Mouse (Mus musculus) forebrain, embryonic 15.5 days (tissue): ENCODE measurements around the gene Crisp4. TPM values are rescaled to one million over a fixed set of nuclear protein-coding genes. Genes with fewer than 3 reads are reported as not detected.
A peak's percentile ranks its signal among the peaks of the same experiment; 100 is the strongest.

Experiments used
- ATAC-seq: fragments of 200-750 bp; cut with Nextera tagmentation; replicated peaks from 2 replicates; pipeline ENCODE4 v1.8.0; 2017; ENCODE audit warnings: mild to moderate bottlenecking, moderate TSS enrichment, moderate library complexity
- H3K27ac ChIP-seq: fragments of 300-500 bp; sonication (generic); replicated peaks from 2 replicates; pipeline ENCODE4 v1.5.1; 2015; ENCODE audit warnings: mild to moderate bottlenecking, inconsistent platforms
- H3K27me3 ChIP-seq: fragments of 300-500 bp; sonication (generic); 2 replicates; pipeline ENCODE4 v1.6.1; 2015; ENCODE audit warnings: inconsistent platforms
- H3K36me3 ChIP-seq: fragments of 300-500 bp; sonication (generic); 2 replicates; pipeline ENCODE4 v1.6.1; 2015; ENCODE audit warnings: mild to moderate bottlenecking, inconsistent platforms
- H3K4me1 ChIP-seq: fragments of 300-500 bp; sonication (generic); 2 replicates; pipeline ENCODE4 v1.6.1; 2015; ENCODE audit warnings: inconsistent platforms
- H3K4me2 ChIP-seq: fragments of 300-500 bp; sonication (generic); replicated peaks from 2 replicates; pipeline ENCODE4 v1.6.1; 2015; ENCODE audit warnings: mild to moderate bottlenecking, inconsistent platforms
- H3K4me3 ChIP-seq: fragments of 300-500 bp; sonication (generic); 2 replicates; pipeline ENCODE4 v1.5.1; 2015; ENCODE audit warnings: mild to moderate bottlenecking, inconsistent platforms
- H3K9ac ChIP-seq: fragments of 300-500 bp; sonication (generic); replicated peaks from 2 replicates; pipeline ENCODE4 v1.6.1; 2015; ENCODE audit warnings: mild to moderate bottlenecking, inconsistent platforms
- H3K9me3 ChIP-seq: fragments of 300-500 bp; sonication (generic); 2 replicates; pipeline ENCODE4 v1.6.1; 2016; ENCODE audit warnings: inconsistent platforms
- WGBS: fragments of 180-500 bp; shearing (Covaris S2); methylation state at CpG from one replicate; pipeline ENCODE4 v1.1.7; 2015; ENCODE audit warnings: mixed read lengths; 5-methylcytosine and 5-hydroxymethylcytosine counted together
- polyA plus RNA-seq: library from polyadenylated mRNA; unstranded; fragments of >200 nt; fragmentation: Nextera tagmentation; extraction: Ambion mirVana; gene quantifications from 2 replicates; pipeline ENCODE4 v1.2.1, GENCODE M21; 2015

The Crisp4 gene
- not detected in 2 replicates for polyA plus RNA-seq

- no peak within 1 kb of the TSS for H3K9ac ChIP-seq
These were observed at the start of gene Crisp4 for GRCm38 (mm10) chr1:18145802-18146201. TSS of gene Crisp4 (minus strand) at chr1:18145902.

GRCm38 (mm10) chr1:18191719-18192118 is 46.0 kb upstream of the Crisp4 start:
- 5% methylated on average over 4 of the region's 4 CpGs for WGBS
- Histone ChIP-seq H3K27ac (peak overlapping the region; percentile 70), H3K4me2 (no peak overlapping the region), H3K9ac (no peak overlapping the region), H3K4me1 (peaks cover 24% of the 10 kb centered on the region), H3K4me3 (no peak overlapping the region), H3K9me3 (no peaks in the 10 kb centered on the region), H3K36me3 (no peaks in the 10 kb centered on the region), H3K27me3 (no peaks in the 10 kb centered on the region)
- ATAC-seq, result peak; percentile 91

More at GRCm38 (mm10) chr1:18145802-18146201, at the start of gene Crisp4:
- 63% methylated on average over 3 of the region's 3 CpGs for WGBS
- no peak within 1 kb of the TSS for H3K27ac ChIP-seq
- no peaks in the 10 kb centered on the region for H3K9me3 ChIP-seq
- no peak within 1 kb of the TSS for H3K4me3 ChIP-seq
- H3K27me3 ChIP-seq, result no peaks in the 10 kb centered on the region
- no peak within 1 kb of the TSS for H3K4me2 ChIP-seq
- no peak for ATAC-seq
- no peaks in the 10 kb centered on the region for H3K36me3 ChIP-seq
- no peaks in the 10 kb centered on the region for H3K4me1 ChIP-seq

GRCm38 (mm10) chr1:18190714-18191712 is 45.3 kb upstream of the Crisp4 start:
- H3K4me2 ChIP-seq, result no peak overlapping the region
- peak; percentile 83 for ATAC-seq
- H3K9me3 ChIP-seq, result no peaks in the 10 kb centered on the region
- no peaks in the 10 kb centered on the region for H3K36me3 ChIP-seq
- 0% methylated on average over 1 of the region's 1 CpGs for WGBS
- peak overlapping the region; percentile 70 for H3K27ac ChIP-seq
- peaks cover 24% of the 10 kb centered on the region for H3K4me1 ChIP-seq
- no peak overlapping the region for H3K4me3 ChIP-seq
- no peaks in the 10 kb centered on the region for H3K27me3 ChIP-seq
- no peak overlapping the region for H3K9ac ChIP-seq

- no peaks in the 10 kb centered on the region for H3K27me3 ChIP-seq
- H3K36me3 ChIP-seq, result no peaks in the 10 kb centered on the region
- H3K9me3 ChIP-seq, result no peaks in the 10 kb centered on the region
- peaks cover 10% of the 10 kb centered on the region for H3K4me1 ChIP-seq
- no peak overlapping the region for H3K4me2 ChIP-seq
- no peak overlapping the region for H3K9ac ChIP-seq
- H3K4me3 ChIP-seq, result no peak overlapping the region
- peak overlapping the region; percentile 59; the same call in 1 of the 2 replicates for H3K27ac ChIP-seq
- peak; percentile 100 for ATAC-seq
- 54% methylated on average over 3 of the region's 3 CpGs for WGBS
These were observed 35.5 kb upstream of the Crisp4 start for GRCm38 (mm10) chr1:18181167-18181566.

- Histone ChIP-seq H3K36me3 (no peaks in the 10 kb centered on the region), H3K27me3 (no peaks in the 10 kb centered on the region), H3K27ac (no peak overlapping the region), H3K4me2 (no peak overlapping the region), H3K9ac (no peak overlapping the region), H3K9me3 (no peaks in the 10 kb centered on the region), H3K4me3 (no peak overlapping the region), H3K4me1 (no peaks in the 10 kb centered on the region)
- WGBS, result 72% methylated on average over 4 of the region's 4 CpGs
- peak; percentile 52; the same call in 1 of the 2 replicates for ATAC-seq
These were observed 24.9 kb upstream of the Crisp4 start for GRCm38 (mm10) chr1:18170573-18170972.

GRCm38 (mm10) chr1:18168261-18168660 is 22.6 kb upstream of the Crisp4 start:
- no peaks in the 10 kb centered on the region for H3K27me3 ChIP-seq
- H3K4me1 ChIP-seq, result no peaks in the 10 kb centered on the region
- H3K36me3 ChIP-seq, result no peaks in the 10 kb centered on the region
- H3K9me3 ChIP-seq, result no peaks in the 10 kb centered on the region
- H3K27ac ChIP-seq, result no peak overlapping the region
- WGBS, result 29% methylated on average over 1 of the region's 1 CpGs
- H3K4me3 ChIP-seq, result no peak overlapping the region
- H3K4me2 ChIP-seq, result no peak overlapping the region
- ATAC-seq, result peak; percentile 97
- H3K9ac ChIP-seq, result no peak overlapping the region

- H3K36me3 ChIP-seq, result no peaks in the 10 kb centered on the region
- no peak overlapping the region for H3K4me3 ChIP-seq
- H3K4me1 ChIP-seq, result no peaks in the 10 kb centered on the region
- ATAC-seq, result no peak
- H3K9ac ChIP-seq, result no peak overlapping the region
- no peak overlapping the region for H3K27ac ChIP-seq
- no peaks in the 10 kb centered on the region for H3K27me3 ChIP-seq
- H3K4me2 ChIP-seq, result no peak overlapping the region
- 87% methylated on average over 6 of the region's 6 CpGs for WGBS
- no peaks in the 10 kb centered on the region for H3K9me3 ChIP-seq
These were observed 13.4 kb upstream of the Crisp4 start for GRCm38 (mm10) chr1:18159082-18159481.

GRCm38 (mm10) chr1:18148211-18148610 is 2.5 kb upstream of the Crisp4 start:
- Histone ChIP-seq H3K4me2 (no peak overlapping the region), H3K9ac (no peak overlapping the region), H3K27me3 (no peaks in the 10 kb centered on the region), H3K4me3 (no peak overlapping the region), H3K27ac (no peak overlapping the region), H3K36me3 (no peaks in the 10 kb centered on the region), H3K9me3 (no peaks in the 10 kb centered on the region), H3K4me1 (no peaks in the 10 kb centered on the region)
- no peak for ATAC-seq

- WGBS, result 53% methylated on average over 4 of the region's 4 CpGs
- no peak for ATAC-seq
- H3K9me3 ChIP-seq, result no peaks in the 10 kb centered on the region
- H3K4me2 ChIP-seq, result no peak overlapping the region
- no peaks in the 10 kb centered on the region for H3K27me3 ChIP-seq
- H3K36me3 ChIP-seq, result no peaks in the 10 kb centered on the region
- no peak overlapping the region for H3K4me3 ChIP-seq
- H3K4me1 ChIP-seq, result no peaks in the 10 kb centered on the region
- no peak overlapping the region for H3K27ac ChIP-seq
- no peak overlapping the region for H3K9ac ChIP-seq
These were observed 14.0 kb downstream of the Crisp4 start for GRCm38 (mm10) chr1:18131691-18132090.

- Histone ChIP-seq H3K4me1 (no peaks in the 10 kb centered on the region), H3K36me3 (no peaks in the 10 kb centered on the region), H3K4me3 (no peak overlapping the region), H3K9ac (no peak overlapping the region), H3K27me3 (no peaks in the 10 kb centered on the region), H3K27ac (no peak overlapping the region), H3K9me3 (no peaks in the 10 kb centered on the region), H3K4me2 (no peak overlapping the region)
- WGBS, result 78% methylated on average over 4 of the region's 4 CpGs
- ATAC-seq, result no peak
These were observed 15.7 kb downstream of the Crisp4 start for GRCm38 (mm10) chr1:18129983-18130382.

- WGBS, result 36% methylated on average over 5 of the region's 5 CpGs
- H3K9me3 ChIP-seq, result no peaks in the 10 kb centered on the region
- no peaks in the 10 kb centered on the region for H3K36me3 ChIP-seq
- H3K27ac ChIP-seq, result no peak overlapping the region
- no peak overlapping the region for H3K9ac ChIP-seq
- H3K4me2 ChIP-seq, result no peak overlapping the region
- no peak overlapping the region for H3K4me3 ChIP-seq
- peak; percentile 72; the same call in 1 of the 2 replicates for ATAC-seq
- no peaks in the 10 kb centered on the region for H3K27me3 ChIP-seq
- H3K4me1 ChIP-seq, result no peaks in the 10 kb centered on the region
These were observed 38.9 kb downstream of the Crisp4 start for GRCm38 (mm10) chr1:18106720-18107355.

- Histone ChIP-seq H3K9me3 (no peaks in the 10 kb centered on the region), H3K27ac (no peak overlapping the region), H3K9ac (no peak overlapping the region), H3K27me3 (no peaks in the 10 kb centered on the region), H3K4me3 (no peak overlapping the region), H3K36me3 (no peaks in the 10 kb centered on the region), H3K4me2 (no peak overlapping the region), H3K4me1 (no peaks in the 10 kb centered on the region)
- ATAC-seq, result peak; percentile 67
- WGBS, result 36% methylated on average over 5 of the region's 5 CpGs
These were observed 39.7 kb downstream of the Crisp4 start for GRCm38 (mm10) chr1:18105866-18106529.
